Mouse (Mus musculus) spleen, postnatal 4 days (tissue): ENCODE results near the gene Plekhs1.
"Not testable (repeated sequence)": the region's sequence is repeated elsewhere in the genome, so short reads cannot be mapped to it uniquely, and the experiment has no call there.

Experiments
- DNase-seq, 2 experiments: peaks; one replicate each; pipeline ENCODE4 v3.0.0; 2022; ENCODE audit warnings: low spot score in 2 of 2

The Plekhs1 gene

GRCm38 (mm10) chr19:56513527-56513926 lies 52.1 kb downstream of the Plekhs1 start:
- not testable (repeated sequence) for DNase-seq

GRCm38 (mm10) chr19:56519408-56519807 lies 58.0 kb downstream of the Plekhs1 start:
- DNase-seq, result not testable (repeated sequence)

- not testable (repeated sequence) for DNase-seq
Observed at GRCm38 (mm10) chr19:56530529-56530928, 69.1 kb downstream of the Plekhs1 start.

- peak in 1 of 2 experiments; percentile 7 for DNase-seq
Observed at GRCm38 (mm10) chr19:56531251-56531650, 69.8 kb downstream of the Plekhs1 start.

- peak in 1 of 2 experiments; percentile 8 for DNase-seq
Observed at GRCm38 (mm10) chr19:56533291-56534071, 72.0 kb downstream of the Plekhs1 start.

GRCm38 (mm10) chr19:56534337-56534736 lies 72.9 kb downstream of the Plekhs1 start:
- peak in 1 of 2 experiments; percentile 7 for DNase-seq

GRCm38 (mm10) chr19:56535064-56535463 lies 73.6 kb downstream of the Plekhs1 start:
- peak in 1 of 2 experiments; percentile 13 for DNase-seq

GRCm38 (mm10) chr19:56535765-56536164 lies 74.3 kb downstream of the Plekhs1 start:
- DNase-seq, result peak in 1 of 2 experiments; percentile 7
